Mouse (Mus musculus) spleen, postnatal 36 days (tissue): Measurements from ENCODE around the gene Cfl2.
"Not testable (repeated sequence)": the region's sequence is repeated elsewhere in the genome, so short reads cannot be mapped to it uniquely, and the experiment has no call there.

Experiments
- DNase-seq, 2 experiments: peaks; one replicate each; pipeline ENCODE4 v3.0.0; 2022; ENCODE audit warnings: low spot score in 2 of 2, mixed read lengths in 1 of 2

Cfl2 gene

GRCm38 (mm10) chr12:54862606-54863535, at the start of gene Cfl2:
TSS of gene Cfl2 (minus strand) at chr12:54862877.
- peak; percentile 75 to 76 for DNase-seq

DNA sequence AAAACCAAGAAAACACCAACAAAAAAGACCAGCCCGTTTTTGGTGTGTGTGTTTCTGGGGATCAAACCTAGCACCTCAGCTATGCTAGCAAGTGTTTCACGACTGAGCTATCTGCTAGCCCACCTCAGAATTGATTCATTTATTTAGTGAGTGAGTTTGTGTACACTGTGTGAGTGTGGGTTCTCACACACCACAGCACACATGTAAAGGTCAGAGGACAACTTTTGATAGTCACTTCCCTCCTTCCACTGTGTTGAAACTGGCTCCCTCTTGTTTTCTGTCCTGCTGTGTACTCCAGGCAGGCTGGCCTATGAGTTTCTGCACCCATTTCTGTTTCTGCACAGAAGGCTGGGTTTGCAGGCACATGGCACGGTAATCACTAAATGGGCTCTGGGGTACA, 47.7 kb upstream of the Cfl2 start:
- DNase-seq = no peak

- not testable (repeated sequence) for DNase-seq
These were observed 29.9 kb upstream of the Cfl2 start for GRCm38 (mm10) chr12:54892559-54892958.

- DNase-seq = no peak
These were observed 27.7 kb upstream of the Cfl2 start for GRCm38 (mm10) chr12:54890426-54890825.

DNA sequence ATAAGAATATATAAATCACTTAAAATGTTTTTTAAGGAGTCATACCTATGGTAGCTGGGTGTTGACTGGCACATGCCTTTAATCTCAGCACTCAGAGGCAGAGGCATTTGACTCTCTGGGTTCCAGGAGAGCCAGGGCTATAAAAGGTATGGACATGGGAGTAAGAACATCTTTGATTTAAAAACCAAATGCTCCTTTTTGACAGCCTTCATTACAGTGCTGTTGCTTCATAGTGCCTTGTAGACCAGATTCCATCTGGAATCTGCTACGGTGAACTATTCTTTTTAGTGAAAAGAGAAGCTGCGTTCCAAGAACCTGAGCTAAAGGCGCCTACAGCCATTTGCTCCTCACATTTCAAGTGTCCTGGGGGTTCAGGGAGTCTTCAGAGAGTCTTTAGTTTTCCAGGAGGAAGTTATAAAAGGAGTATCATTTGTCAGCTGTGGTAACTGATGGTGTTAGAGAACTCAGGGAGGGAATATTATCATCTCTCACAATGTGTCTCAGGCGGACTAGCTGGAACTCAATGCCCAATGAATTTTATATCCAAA, 25.0 kb upstream of the Cfl2 start:
- DNase-seq = no peak

- DNase-seq = peak; percentile 32 to 55
These were observed 17.0 kb upstream of the Cfl2 start for GRCm38 (mm10) chr12:54879630-54880029.

DNA sequence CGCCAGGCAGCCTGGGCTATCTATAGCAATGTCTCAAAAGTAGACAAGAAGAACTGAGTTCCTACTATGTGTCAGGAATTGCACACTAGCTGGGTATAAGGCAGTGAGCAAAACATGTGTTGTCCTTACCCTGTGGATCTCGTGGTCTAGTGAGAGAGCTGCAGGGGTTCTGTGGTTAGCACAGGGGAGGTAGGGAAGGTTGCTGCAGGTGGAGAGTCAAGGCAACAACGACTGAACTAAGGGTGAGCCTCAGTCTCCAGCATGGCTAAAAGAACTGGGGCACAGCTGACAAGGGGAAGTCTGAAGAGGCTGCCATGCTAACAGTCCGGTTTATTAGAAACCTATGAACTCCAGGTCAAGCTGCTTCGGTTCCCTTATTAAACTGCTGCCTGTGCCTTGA, 16.5 kb upstream of the Cfl2 start:
- DNase-seq = no peak

- no peak for DNase-seq
These were observed 15.2 kb upstream of the Cfl2 start for GRCm38 (mm10) chr12:54877875-54878274.

- DNase-seq = no peak
These were observed 14.2 kb upstream of the Cfl2 start for GRCm38 (mm10) chr12:54876879-54877278.

DNA sequence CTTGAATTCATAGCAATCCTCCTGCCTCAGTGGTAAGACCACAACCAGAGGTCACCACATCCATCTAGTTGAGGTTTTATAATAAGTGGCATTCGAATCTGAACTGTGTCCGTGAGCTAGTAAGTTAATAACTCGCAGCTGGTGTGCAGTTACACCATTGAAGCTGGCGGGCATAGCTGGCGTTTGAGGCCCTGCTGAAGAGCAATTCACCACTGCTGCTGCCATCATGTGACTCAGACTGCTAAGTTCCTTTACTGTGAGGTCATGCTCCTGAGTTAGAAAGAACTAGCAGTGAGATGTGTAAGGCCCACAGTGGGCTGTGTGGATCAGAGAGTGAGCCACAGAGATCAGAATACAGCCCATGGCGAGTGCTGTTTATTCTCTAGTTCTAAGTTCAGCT, 12.0 kb upstream of the Cfl2 start:
- no peak for DNase-seq

- peak in 1 of 2 experiments; percentile 29 for DNase-seq
These were observed 579 bp downstream of the Cfl2 start for GRCm38 (mm10) chr12:54861991-54862605.

DNA sequence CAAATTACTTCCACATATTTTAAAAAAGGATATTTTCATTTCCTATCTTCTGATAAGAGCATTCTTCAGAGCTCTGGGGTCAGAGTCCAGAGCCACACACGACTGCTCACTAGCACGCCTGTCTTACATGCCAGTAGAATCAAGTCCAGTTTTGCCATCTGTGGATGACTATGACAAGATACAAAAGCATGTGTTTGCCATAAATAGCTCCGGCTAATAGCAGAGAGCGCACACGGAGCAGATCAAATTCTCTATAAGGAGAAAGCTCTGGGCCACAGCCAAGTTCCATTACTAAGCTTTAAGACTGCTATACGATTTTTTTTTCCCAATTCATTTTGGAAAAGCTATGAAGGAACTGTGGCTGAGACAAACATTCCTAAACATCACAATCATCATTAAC, 3.1 kb downstream of the Cfl2 start:
- DNase-seq = no peak

- no peak for DNase-seq
These were observed 12.1 kb downstream of the Cfl2 start for GRCm38 (mm10) chr12:54850551-54850950.

GRCm38 (mm10) chr12:54844415-54844814, 18.3 kb downstream of the Cfl2 start:
- DNase-seq = no peak

DNA sequence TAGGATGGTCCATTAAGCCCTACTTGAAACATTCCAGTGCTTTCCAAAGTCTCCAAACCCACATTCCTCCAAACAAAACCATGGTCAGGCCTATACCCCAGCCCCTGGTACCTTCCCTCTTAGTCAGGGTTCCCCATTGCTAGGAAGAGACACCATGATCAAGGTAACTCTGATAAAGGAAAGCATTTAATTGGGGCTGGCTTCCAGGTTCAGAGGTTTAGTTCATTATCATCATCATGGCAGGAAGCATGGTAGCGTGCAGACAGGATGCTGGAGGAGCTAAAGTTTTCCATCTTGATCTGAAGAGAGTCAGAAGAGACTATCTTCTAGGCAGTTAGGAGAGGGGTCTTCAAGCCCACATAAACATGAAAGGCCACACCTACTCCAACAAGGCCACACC, 21.1 kb downstream of the Cfl2 start:
- DNase-seq = no peak

DNA sequence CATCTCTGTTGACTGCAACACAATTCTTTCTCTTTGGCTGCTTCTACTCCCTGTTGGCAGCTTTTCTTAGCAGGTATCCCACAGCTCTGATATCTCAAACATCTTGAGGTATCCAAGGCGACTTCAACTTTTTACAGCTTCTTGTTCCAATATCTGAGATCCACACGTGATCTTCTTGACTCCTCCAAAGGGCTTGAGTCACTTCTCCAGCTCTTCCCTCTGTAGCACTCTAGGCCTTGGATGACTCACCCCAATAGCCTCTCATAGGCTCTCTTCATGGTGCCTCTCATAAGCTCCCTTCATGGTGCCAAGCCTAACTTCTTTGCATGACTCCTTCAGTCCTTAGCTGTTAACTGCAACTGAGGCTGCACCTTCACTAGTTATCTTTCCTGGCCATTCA, 22.9 kb downstream of the Cfl2 start:
- DNase-seq = no peak

DNA sequence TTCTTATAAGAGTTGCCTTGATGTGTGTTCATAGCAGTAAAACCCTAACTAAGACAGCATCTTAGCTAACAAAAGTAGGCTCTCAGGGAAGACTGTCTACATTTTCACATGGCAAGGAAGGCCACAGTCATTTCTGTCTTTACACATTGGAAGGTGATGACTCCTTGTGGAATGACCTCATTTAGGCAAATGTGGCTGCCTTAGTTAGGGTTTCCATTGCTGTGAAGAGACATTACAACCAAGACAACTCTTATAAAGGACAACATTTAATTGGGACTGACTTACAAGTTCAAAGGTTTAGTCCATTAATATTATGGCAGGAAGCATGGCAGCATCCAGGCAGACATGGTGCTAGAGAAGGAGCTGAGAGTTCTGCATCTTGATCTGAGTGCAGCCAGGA, 23.7 kb downstream of the Cfl2 start:
- no peak for DNase-seq

DNA sequence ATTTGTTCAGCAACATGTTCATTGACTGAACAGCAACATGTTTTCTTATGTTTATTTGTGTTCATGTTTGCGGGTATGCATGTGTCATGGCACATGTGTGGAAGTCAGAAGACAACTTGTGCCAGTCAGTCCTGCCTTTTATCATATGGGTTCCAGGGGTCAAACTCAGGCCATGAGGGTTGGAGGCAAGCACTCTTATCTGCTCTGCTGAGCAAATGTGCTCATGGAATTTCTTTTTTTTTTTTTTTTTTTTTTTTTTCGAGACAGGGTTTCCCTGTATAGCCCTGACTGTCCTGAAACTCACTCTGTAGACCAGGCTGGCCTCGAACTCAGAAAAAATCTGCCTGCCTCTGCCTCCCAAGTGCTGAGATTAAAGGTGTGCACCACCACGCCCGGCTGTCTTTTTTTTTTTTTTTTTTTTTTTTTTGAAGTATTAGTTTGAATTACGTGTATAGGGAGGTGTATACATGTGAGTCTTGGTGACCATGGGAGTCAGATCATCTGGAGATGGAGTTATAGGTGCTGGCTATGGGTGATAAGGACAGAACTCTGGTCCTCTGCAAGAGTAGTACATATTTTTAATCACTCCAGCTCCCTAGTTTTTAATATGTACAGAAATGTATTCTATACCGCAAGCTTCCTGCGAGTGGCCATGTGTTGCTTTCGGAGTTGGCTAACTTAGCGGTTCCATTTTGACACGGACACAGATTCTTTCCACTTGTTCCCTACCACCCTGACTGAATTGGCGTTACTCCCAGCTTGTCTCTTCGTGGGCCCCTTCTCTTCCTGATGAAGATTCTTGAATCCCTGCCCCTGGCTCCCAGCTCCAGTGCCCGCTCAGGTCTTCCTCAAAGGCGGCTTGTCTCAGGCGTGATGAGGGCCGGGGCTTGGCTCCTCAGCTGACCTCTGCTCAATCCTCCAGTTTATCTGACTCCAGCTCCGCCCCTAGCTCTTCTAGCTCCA, 26.8 kb downstream of the Cfl2 start:
- no peak for DNase-seq

DNA sequence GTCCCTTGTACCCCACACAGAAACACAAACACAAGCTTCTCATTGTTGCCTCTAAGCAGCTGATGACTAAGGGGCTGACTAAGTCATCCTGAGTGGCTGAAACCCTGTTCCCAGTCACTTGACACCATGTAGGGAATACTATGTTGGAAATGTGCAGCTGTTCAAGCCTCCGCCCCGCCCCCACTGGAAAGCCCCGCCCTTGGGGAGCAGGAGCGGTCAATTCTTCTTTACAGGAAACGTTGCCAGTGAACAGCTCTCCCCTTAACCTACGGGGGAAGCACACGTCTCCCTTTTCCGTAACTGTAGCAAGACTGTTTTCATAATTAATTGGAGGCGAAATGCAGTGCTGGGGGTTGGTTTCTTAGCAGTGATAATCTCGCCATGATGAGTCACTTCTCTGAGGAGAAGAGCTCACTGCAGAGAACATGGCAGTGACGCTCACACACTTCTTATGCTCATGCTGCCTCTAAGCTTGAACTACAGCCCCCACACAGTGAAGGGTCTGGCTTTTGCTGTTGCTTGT, 27.7 kb downstream of the Cfl2 start:
- peak; percentile 12 to 25 for DNase-seq

- no peak for DNase-seq
These were observed 28.7 kb downstream of the Cfl2 start for GRCm38 (mm10) chr12:54833856-54834399.

DNA sequence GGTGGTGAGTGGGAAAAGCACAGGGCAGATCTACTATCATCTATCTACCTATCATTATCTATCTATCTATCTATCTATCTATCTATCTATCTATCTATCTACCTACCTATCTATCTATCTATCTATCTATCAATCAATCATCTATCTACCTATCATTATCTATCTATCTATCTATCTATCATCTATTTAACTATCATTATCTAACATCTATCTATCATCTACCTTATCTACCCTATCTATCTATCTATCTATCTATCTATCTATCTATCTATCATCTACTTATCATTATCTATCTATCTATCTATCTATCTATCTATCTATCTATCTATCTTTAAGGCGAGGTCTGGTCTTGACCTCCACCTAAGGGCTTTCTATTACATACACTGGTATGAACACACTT, 30.8 kb downstream of the Cfl2 start:
- DNase-seq = not testable (repeated sequence)
